Mouse (Mus musculus): Measurements from ENCODE around the gene Gm572. TPM values are rescaled to one million over a fixed set of nuclear protein-coding genes. Genes with fewer than 3 reads are reported as not detected.

The Gm572 gene
- not detected in 2 replicates for polyA plus RNA-seq (2012; rRNA removed)

DNA sequence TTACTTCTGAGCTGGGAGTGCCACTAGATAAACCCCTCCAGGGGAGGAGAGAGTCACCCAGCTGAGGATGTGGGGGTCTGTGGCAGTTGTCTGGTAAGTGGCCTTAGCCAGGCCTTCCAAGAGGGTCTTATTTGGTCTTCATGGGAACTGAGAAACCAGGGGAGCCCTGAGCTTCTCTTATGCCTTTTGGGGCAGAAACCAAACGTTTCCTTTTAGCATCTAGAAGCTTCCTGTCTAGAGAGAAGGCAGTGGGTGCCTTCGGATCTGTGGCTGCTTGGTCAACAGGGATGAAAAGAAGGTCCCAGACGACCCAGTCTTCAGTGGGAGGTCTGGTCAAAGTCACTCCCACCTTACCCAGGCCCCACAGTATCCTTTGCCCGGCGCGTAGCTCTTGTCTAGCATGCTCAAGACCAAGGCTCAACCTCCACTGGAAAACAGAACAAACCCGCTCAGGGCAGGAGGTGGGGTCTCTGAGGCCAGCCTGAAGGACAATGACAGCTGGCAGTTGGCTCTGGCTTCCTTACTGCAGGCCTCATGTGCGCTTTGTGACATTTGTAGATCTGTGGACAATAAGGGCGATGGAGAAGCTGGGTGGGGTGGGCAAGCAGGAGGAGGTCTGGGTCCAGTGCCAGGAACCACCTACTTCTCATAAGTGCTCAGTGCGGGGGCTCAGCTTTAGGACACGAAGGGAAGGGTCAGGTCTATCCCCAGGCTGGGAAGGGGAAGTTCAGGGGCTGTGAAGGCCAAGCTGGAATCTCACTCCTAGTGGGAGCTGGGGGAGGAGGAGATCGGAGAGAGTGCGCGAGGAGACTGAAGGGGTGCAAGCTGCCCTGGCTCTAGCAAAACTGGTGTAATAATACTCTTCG, at the start of gene Gm572:
Gene Gm572, plus strand, starts transcription at position 27 of the 866 bp plus-strand sequence.
- no peak for DNase-seq (ENCODE audit: extremely low spot score in 1 of 2, low spot score in 1 of 2)

DNA sequence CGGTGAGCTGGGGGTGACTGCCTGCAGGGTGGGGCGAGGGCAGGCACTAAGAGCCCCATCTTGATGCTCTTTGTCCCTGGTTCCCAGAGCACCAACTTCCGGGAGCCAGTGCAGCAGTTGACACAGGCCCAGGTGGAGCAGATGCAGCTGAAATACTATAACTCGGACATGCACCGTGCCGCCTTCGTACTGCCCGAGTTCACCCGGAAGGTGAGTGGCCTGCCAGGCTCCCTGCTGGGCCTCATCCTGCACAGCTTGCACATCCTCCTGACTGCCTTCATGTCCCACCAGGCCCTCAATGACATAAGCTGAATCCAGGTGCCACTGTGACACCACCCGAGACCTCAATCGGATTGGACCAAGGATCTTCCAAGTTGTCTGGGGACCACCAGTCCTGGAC, 49.1 kb upstream of the Gm572 start:
- DNase-seq (ENCODE audit: extremely low spot score in 1 of 2, low spot score in 1 of 2): no peak

GRCm38 (mm10) chr4:148595916-148596315, 47.2 kb upstream of the Gm572 start:
- DNase-seq (ENCODE audit: extremely low spot score in 1 of 2, low spot score in 1 of 2): no peak

- no peak for DNase-seq (ENCODE audit: extremely low spot score in 1 of 2, low spot score in 1 of 2)
Observed at GRCm38 (mm10) chr4:148596731-148597130, 46.4 kb upstream of the Gm572 start.

DNA sequence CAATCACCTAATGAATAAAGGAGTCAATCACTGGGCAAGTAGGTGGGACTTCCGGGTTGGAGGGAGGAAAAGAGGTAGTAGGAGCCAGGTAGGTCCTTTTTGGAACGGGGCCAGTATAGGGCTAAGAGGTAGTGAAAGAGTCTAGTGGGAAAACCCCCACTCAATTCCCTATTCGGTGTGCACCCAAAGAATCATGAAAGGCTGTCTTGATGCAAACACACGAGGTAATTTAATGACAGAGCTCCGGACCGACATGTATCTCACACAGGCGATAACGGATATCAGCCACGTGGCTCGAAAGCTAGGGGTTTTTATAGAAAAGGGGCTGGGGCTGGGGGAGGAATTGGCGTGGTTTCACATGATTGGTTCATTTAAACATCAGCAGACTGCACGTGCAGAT, 44.3 kb upstream of the Gm572 start:
- no peak for DNase-seq (ENCODE audit: extremely low spot score in 1 of 2, low spot score in 1 of 2)

DNA sequence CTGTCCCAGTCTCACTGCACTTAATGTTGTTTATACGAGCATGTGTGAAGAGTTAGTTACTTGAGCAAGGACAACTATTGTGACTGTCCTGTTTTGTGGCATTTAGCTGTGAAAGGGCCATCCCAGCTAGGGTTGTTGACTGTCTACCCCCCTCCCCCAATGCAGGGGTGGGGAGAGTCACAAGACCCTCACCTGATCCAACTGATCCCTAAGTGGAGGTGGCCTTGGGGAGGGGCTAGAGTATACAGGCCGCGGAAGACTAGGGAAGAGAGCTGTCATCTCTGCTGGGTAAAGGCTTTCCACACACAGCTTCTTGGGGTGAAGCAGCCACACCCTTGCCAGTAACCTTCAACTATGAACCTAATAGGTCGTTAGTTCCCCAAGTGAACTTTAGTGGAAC, 42.8 kb upstream of the Gm572 start:
- no peak for DNase-seq (ENCODE audit: extremely low spot score in 1 of 2, low spot score in 1 of 2)

GRCm38 (mm10) chr4:148601871-148602270, 41.2 kb upstream of the Gm572 start:
- no peak for DNase-seq (ENCODE audit: extremely low spot score in 1 of 2, low spot score in 1 of 2)

GRCm38 (mm10) chr4:148602357-148603120, 40.6 kb upstream of the Gm572 start, which contains the start of gene Masp2:
Gene Masp2, plus strand, starts transcription at chr4:148602554.
- DNase-seq (ENCODE audit: extremely low spot score in 1 of 2, low spot score in 1 of 2): no peak

DNA sequence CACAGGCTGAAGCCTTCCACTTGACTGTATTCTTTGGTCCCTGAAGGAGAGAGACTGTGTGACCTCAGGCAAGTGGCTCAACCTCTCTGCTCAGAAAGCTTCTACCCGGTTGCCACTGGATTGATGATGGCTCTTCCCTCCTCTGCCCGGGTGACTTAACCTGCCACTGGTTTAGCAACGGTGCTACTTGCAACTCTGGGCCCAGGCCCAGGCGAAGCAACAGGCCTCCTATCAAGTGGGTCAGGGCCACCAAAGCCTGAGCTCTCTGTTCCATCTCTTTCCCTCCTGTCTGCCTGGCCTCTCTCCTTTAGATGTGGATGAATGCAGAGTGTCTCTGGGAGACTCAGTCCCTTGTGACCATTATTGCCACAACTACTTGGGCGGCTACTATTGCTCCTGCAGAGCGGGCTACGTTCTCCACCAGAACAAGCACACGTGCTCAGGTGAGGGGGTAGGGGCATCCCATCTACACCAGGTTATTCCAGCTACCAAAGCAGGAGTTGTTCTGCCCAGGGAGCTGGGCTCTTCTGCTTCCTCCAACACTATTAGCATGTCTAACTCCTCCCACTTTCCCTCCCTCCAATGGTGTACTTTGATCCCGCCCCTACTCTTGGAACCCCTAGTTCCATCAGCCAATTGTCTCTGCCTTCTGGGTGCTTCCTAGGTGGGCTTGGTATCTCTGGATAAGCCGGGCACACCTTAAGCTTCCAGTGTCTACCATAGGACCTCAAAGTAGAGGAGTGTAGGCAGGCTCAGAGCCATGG, 39.6 kb upstream of the Gm572 start:
- DNase-seq (ENCODE audit: extremely low spot score in 1 of 2, low spot score in 1 of 2): peak in 1 of 2 experiments; percentile 40

DNA sequence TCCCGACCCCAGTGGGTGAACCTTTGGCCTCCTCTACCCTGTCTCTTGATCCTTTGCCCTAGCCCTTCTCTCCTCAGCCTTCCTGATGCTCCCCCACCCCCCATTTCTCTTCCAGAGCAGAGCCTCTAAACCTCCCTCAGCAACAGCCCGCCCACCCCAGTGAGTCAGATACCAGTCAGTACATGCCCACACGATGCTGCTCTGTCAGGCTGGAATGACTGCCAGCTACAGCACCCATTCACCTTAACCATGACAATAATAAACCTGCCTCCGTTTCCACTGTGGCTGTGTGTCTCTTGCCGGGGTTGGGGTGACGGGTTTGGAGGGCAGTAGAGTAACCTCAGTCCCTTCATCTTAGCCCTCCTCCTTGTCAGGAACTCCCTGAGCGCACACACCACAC, 39.0 kb upstream of the Gm572 start:
- DNase-seq (ENCODE audit: extremely low spot score in 1 of 2, low spot score in 1 of 2): peak; percentile 66 to 84

- DNase-seq (ENCODE audit: extremely low spot score in 1 of 2, low spot score in 1 of 2): peak in 1 of 2 experiments; percentile 76
Observed at GRCm38 (mm10) chr4:148604541-148605165, 38.5 kb upstream of the Gm572 start.

- DNase-seq (ENCODE audit: extremely low spot score in 1 of 2, low spot score in 1 of 2): peak in 1 of 2 experiments; percentile 90
Observed at GRCm38 (mm10) chr4:148607758-148608157, 35.4 kb upstream of the Gm572 start.

DNA sequence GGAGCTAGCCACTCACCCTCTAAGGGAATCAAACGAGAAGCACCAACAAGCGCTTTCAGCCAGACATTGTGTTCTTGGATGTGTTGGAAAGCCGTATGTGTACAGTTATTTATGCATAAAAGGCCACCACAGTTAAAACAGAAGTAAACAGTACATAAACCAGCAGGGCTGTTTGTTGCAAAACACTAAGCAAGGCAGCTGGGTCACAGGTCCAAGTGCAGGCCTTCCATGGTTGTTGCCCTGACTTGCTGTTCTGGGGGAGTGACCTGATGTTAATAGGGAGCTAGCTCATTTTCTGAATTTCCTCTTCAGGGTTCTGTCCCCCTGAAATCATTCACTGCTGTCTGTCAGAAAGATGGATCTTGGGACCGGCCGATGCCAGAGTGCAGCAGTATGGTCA, 33.3 kb upstream of the Gm572 start:
- DNase-seq (ENCODE audit: extremely low spot score in 1 of 2, low spot score in 1 of 2): no peak

DNA sequence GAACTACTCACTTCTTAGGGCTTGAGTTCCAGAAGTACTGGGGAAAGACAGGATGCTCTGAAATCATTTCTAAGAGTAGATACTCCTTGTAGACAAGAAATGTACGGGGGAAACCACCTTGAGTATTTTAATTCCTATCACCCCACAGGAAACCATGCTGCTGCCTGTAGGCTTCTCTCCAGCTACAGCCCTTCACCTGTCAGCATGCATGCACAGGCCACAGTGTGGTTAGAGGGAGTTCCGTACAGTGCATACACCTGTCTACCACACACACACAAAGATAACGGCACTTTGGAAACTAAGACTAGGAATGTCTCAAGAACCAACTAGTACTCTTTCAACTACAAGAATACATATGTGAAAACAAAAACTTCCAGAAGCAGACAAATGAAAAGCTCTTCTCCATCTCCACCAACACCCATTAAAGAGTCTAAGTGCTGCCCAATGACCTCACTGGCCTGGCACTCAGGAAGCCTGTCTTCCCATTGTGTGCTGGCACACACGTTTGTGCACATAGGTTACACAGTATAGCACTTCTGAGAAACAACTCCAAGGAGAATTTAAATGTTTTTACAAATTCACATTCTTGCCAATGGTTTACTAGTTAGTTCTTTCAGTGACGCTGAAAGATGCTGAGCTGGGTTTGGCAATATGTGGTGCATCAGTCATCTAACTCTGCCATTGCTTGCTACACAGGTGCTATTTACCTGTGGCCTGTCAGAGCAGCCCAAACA, 32.3 kb upstream of the Gm572 start:
- DNase-seq (ENCODE audit: extremely low spot score in 1 of 2, low spot score in 1 of 2): no peak

DNA sequence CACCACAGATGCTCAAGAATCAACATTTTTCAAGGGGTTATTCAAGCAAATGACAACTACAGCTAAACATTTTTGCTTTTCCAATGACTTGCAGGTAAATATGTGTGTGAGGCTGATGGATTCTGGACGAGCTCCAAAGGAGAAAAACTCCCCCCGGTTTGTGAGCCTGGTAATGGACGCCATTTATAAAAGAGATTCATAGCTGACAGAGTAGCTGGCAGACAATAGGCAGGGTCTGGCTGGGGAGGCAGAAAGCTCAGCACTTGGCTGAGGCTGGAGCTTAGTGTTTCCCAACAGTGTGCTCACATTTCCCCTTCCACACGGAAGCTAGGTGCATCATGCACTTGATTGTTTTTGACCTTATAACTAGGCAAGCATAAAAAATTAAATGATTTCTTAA, 30.6 kb upstream of the Gm572 start:
- no peak for DNase-seq (ENCODE audit: extremely low spot score in 1 of 2, low spot score in 1 of 2)

DNA sequence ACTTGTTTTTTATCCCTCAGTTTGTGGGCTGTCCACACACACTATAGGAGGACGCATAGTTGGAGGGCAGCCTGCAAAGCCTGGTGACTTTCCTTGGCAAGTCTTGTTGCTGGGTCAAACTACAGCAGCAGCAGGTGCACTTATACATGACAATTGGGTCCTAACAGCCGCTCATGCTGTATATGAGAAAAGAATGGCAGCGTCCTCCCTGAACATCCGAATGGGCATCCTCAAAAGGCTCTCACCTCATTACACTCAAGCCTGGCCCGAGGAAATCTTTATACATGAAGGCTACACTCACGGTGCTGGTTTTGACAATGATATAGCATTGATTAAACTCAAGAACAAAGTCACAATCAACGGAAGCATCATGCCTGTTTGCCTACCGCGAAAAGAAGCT, 29.4 kb upstream of the Gm572 start:
- DNase-seq (ENCODE audit: extremely low spot score in 1 of 2, low spot score in 1 of 2): no peak

DNA sequence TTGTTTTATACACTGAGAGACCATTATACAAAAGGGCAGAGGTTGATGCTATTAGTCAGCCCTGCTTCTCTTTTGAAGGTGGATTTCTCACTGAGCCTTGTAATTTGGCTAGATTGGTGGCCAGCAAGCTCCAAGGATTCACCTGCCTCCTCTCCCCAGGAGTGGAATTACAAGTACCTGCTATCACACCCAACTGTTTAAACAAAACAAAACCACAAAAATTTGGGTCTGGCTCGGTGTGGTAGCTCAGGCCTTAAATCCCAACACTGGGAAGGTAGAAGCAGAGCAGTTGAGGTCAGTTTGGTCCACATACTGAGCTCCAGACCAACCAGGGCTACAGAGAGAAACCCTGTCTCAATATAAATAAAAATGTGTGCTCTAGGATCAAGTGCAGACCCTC, 23.3 kb upstream of the Gm572 start:
- DNase-seq (ENCODE audit: extremely low spot score in 1 of 2, low spot score in 1 of 2): no peak

GRCm38 (mm10) chr4:148620718-148621117, 22.4 kb upstream of the Gm572 start:
- DNase-seq (ENCODE audit: extremely low spot score in 1 of 2, low spot score in 1 of 2): no peak

DNA sequence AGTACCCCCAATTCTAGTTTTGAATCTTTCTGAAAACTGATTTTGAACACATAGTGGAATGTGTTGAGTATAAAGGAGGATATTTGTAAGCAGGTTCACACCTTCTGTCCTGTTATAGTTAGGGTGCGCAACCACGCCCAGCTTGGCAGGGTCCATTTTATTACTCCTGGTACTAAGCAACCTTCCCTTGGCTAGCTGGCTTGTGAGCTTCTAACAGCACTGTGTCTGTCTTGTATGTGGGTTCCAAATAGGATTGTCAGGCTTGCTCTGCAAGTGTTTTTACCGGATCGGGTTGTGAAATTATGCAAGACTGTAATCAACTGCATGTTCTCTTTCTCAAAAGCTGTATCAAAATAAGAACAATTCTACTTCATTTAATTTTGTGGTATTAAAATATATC, 20.6 kb upstream of the Gm572 start:
- DNase-seq (ENCODE audit: extremely low spot score in 1 of 2, low spot score in 1 of 2): no peak

- DNase-seq (ENCODE audit: extremely low spot score in 1 of 2, low spot score in 1 of 2): no peak
Observed at GRCm38 (mm10) chr4:148623609-148624008, 19.5 kb upstream of the Gm572 start.
